Mouse (Mus musculus): ENCODE measurements around the gene Ninj2.

The Ninj2 gene

DNA sequence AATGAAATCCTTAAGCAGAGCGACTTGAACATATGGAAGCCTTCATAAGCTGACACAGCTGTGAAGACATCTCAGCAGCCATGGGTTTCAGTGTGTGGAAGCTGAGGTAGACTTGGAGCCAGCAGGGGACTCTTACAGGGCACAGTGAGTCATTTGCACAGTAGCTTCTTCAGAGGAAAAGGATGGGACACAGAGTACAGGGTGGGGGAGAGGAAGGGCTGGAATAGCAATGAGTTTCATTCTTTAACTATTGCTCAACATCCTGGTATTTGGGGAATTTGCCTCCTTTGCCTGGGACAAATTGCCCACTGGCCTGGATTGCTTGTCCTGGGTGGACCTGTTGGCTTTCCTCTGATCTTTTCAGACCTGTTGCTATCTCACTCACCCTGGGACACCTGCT, 52.3 kb downstream of the Ninj2 start:
- Histone ChIP-seq H3K27me3 (ENCODE audit: control insufficient read depth, insufficient read depth, low read length, poor library complexity, severe bottlenecking) (no peaks in the 10 kb centered on the region), H3K36me3 (ENCODE audit: control insufficient read depth, insufficient read depth, low read length, poor library complexity, severe bottlenecking) (no peaks in the 10 kb centered on the region)
- no peak for DNase-seq (ENCODE audit: low read depth, low spot score)

DNA sequence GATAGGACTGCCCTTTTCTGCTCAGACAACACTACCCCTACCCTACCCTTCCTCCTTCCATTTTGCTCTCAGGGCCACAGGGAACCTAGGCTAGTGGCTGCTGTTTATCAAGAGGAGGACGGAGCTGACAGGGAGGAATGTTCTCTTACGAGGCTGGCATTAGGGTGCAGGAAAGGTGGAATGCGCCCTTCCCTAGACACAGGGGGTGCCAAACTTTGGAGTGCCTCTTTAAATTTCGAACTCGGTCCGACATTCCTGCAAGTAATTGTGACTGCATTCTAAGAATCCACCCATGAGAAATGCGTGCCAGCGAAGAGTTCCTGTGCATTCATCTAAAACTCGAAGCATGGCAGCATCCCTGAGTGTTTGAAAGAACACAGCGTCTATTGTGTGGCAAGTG, 53.5 kb downstream of the Ninj2 start:
- DNase-seq (ENCODE audit: low read depth, low spot score) = no peak
- H3K36me3 ChIP-seq (ENCODE audit: control insufficient read depth, insufficient read depth, low read length, poor library complexity, severe bottlenecking) = no peaks in the 10 kb centered on the region
- H3K27me3 ChIP-seq (ENCODE audit: control insufficient read depth, insufficient read depth, low read length, poor library complexity, severe bottlenecking) = no peaks in the 10 kb centered on the region

DNA sequence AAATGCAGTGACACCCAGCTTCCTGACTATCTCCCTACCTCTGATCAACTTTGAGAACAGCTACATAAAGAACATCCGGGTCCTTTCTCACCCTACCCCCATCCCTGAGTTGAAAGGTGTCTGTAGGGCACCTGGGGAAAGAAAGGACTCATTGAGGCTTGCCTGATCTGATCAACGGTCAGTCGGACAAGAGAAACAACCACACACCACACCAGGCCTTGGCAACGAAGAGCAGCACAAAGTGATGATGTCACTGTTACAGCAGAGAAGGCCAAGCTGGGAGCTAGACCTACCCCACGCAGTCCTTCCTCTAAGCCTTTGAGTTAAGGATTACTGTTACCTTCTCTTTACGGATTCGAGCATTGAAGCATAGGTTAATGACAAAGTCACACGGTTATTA, 54.3 kb downstream of the Ninj2 start:
- DNase-seq (ENCODE audit: low read depth, low spot score) = no peak
- Histone ChIP-seq H3K36me3 (ENCODE audit: control insufficient read depth, insufficient read depth, low read length, poor library complexity, severe bottlenecking) (no peaks in the 10 kb centered on the region), H3K27me3 (ENCODE audit: control insufficient read depth, insufficient read depth, low read length, poor library complexity, severe bottlenecking) (no peaks in the 10 kb centered on the region)

- DNase-seq (ENCODE audit: low read depth, low spot score) = no peak
- H3K36me3 ChIP-seq (ENCODE audit: control insufficient read depth, insufficient read depth, low read length, poor library complexity, severe bottlenecking) = no peaks in the 10 kb centered on the region
- no peaks in the 10 kb centered on the region for H3K27me3 ChIP-seq (ENCODE audit: control insufficient read depth, insufficient read depth, low read length, poor library complexity, severe bottlenecking)
Measured at GRCm38 (mm10) chr6:120148716-120149392, 55.7 kb downstream of the Ninj2 start.

DNA sequence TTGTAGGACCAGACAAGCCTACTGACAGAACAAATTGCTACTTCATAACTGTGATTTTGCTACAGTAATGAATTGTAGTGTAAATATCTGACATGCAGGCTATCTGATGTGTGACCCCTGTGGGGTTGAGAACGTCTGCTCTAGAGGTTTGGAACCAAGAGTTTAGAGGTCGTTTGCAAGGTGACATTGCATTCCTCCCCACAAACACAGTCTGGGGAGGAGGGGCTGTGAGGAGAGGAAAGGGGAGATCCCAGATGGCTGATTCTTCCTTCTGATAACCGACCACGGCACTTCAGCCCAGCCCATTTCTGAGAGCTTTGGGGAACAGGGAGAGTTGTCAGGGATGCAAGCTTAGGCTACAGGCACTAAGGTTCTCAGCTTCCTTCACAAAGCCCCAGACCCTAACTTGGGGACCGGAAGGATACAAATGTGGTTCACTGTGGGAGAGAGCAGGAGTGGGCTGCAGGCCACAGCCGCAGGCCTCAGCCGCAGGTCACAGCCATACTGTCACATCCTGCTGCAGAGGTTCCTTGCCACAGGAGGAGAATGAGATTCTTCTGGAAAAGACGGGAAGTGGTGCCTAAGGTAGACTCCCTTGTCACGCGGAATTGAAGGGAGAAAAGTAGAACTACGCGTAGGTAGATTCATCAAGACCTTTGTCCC, 56.4 kb downstream of the Ninj2 start:
- no peak for DNase-seq (ENCODE audit: low read depth, low spot score)

DNA sequence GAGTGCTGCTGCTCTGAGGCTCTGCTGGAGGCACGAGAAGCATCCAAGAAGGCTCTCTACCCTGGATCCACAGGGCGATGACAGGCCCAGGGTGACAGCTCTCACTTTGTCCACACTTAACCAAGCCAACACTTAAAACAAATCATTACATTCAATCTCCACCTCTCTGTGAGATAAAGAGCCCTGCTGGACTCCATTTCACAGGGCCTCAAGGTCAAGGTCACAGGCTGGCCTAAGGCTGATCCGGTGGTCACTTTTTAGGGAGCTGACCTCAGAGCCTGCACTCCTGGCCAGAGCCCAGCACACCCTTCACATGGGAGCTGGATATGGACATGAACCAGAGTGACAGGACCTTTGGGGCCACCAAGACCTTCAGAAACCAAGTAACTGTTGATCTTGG, 57.1 kb downstream of the Ninj2 start:
- DNase-seq (ENCODE audit: low read depth, low spot score) = no peak
- no peaks in the 10 kb centered on the region for H3K36me3 ChIP-seq (ENCODE audit: control insufficient read depth, insufficient read depth, low read length, poor library complexity, severe bottlenecking)
- no peaks in the 10 kb centered on the region for H3K27me3 ChIP-seq (ENCODE audit: control insufficient read depth, insufficient read depth, low read length, poor library complexity, severe bottlenecking)

More for the DNA sequence above, 56.4 kb downstream of the Ninj2 start:
- H3K27me3 ChIP-seq (ENCODE audit: control insufficient read depth, insufficient read depth, low read length, poor library complexity, severe bottlenecking) = no peaks in the 10 kb centered on the region
- H3K36me3 ChIP-seq (ENCODE audit: control insufficient read depth, insufficient read depth, low read length, poor library complexity, severe bottlenecking) = no peaks in the 10 kb centered on the region

DNA sequence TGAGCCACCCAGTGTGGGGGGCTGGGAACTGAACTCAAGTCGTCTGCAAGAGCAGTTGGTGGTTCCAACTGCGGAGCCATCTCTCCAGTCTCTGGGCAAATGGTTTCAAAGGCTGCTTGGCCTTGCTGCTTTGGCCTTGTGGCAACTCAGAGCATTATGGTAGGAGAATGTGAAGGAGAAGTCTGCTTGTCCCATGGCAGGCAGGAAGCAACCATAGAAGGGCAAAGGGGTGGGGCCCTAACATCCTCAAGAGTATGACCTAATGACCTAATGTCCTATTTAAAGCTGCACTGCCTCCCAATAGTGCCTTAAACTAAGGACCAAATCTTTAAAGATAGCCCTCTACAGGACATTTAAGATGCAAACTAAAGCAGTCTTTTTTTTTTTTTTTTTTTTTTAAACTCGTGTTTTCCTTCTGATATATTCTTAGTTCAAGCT, 58.5 kb downstream of the Ninj2 start:
- DNase-seq (ENCODE audit: low read depth, low spot score) = peak; percentile 89
- no peaks in the 10 kb centered on the region for H3K36me3 ChIP-seq (ENCODE audit: control insufficient read depth, insufficient read depth, low read length, poor library complexity, severe bottlenecking)

DNA sequence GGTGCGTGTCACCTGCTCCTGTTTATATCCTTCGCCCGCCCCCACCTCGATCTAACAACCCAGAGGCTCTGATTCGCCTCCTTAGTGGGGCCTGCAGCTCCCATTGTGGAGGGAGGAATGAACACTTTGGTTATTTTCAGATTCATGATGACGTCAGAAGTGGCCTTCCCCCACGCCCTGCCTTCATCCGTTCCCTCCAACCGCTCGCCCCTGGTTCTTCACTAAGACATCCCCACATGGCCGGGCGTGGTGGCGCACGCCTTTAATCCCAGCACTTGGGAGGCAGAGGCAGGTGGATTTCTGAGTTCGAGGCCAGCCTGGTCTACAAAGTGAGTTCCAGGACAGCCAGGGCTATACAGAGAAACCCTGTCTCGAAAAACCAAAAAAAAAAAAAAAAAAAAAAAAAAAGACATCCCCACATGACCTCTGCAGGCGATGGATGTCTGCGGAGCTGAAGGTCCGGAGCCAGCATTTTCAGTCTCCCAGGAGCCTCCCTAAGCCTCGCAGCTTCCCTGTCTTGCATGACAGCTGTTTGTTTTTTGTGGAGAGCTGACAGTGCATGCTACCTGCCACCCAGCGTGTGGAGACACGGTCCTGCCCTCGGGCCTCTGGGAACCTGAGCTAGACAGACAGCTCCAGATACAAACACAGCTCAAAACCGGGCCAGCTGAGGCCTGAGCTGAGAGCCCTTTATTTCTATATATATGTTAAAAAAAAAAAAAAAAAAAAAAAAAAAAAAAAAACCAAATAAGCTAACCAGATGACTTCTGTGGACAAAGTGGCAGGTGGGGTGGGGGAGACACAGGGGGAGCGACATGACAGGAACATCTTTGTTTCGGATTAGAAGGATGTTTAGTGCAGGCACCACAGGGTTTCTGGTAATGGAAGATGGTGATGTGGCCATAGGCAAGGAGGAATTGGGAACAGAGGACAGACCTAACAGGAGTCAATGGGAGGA, 59.9 kb downstream of the Ninj2 start:
- no peaks in the 10 kb centered on the region for H3K36me3 ChIP-seq (ENCODE audit: control insufficient read depth, insufficient read depth, low read length, poor library complexity, severe bottlenecking)
- no peaks in the 10 kb centered on the region for H3K27me3 ChIP-seq (ENCODE audit: control insufficient read depth, insufficient read depth, low read length, poor library complexity, severe bottlenecking)
- no peak for DNase-seq (ENCODE audit: low read depth, low spot score)

More for the DNA sequence above, 58.5 kb downstream of the Ninj2 start:
- no peaks in the 10 kb centered on the region for H3K27me3 ChIP-seq (ENCODE audit: control insufficient read depth, insufficient read depth, low read length, poor library complexity, severe bottlenecking)

DNA sequence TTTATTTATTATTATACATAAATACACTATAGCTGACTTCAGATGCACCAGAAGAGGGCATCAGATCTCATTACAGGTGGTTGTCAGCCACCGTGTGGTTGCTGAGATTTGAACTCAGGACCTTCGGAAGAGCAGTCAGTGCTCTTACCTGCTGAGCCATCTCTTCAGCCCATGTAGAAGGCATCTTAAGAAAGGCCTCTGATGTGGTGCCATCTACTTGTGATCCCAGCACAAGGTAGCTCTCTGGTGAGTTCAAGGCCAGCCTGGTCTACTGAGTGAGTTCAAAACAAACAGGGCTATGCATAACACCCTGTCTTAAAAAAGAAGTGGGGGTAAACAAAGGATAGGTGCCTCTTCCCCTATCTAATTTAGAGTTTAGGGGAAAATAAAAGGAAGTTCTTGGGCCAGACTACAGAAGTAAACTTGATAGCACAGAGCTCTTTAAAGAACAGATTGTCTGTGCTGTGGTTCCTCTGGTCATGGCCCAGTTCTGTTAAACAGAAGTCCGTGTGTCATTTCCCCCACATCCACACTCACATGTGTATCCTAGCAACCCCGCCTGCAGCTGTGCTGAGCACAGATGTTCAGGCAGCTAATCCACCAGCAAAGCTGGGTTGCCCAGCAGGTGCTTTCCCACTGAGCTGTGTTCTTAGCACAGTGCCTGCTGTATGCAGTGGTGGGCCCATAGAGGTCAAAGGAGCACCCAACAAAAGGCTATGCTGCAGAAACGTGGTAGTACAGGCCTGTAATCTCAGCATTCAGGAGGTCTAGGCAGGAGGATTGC, 61.6 kb downstream of the Ninj2 start:
- no peaks in the 10 kb centered on the region for H3K27me3 ChIP-seq (ENCODE audit: control insufficient read depth, insufficient read depth, low read length, poor library complexity, severe bottlenecking)
- no peaks in the 10 kb centered on the region for H3K36me3 ChIP-seq (ENCODE audit: control insufficient read depth, insufficient read depth, low read length, poor library complexity, severe bottlenecking)
- peak; percentile 84 for DNase-seq (ENCODE audit: low read depth, low spot score)

DNA sequence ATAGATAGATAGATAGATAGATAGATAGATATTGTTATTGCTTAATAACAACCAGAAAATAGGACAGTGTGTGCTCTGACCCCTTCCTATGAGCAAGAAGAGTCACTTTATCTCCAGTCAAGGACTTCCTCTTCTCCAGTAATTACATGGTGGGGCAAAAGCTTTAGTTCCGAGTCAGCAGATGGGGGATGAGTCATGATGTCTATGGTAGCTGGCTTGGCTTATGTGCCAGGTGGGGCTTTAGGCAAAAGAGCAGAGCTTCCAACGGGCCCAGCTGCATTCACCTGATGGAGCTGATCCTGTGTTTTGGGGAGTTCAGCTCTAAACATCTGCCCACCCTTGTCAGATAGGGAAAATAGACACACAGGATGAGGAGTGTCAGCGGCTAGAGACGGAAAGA, 62.4 kb downstream of the Ninj2 start:
- no peaks in the 10 kb centered on the region for H3K27me3 ChIP-seq (ENCODE audit: control insufficient read depth, insufficient read depth, low read length, poor library complexity, severe bottlenecking)
- DNase-seq (ENCODE audit: low read depth, low spot score) = peak; percentile 43
- H3K36me3 ChIP-seq (ENCODE audit: control insufficient read depth, insufficient read depth, low read length, poor library complexity, severe bottlenecking) = no peaks in the 10 kb centered on the region

GRCm38 (mm10) chr6:120157479-120157878, 64.3 kb downstream of the Ninj2 start:
- Histone ChIP-seq H3K27me3 (ENCODE audit: control insufficient read depth, insufficient read depth, low read length, poor library complexity, severe bottlenecking) (no peaks in the 10 kb centered on the region), H3K36me3 (ENCODE audit: control insufficient read depth, insufficient read depth, low read length, poor library complexity, severe bottlenecking) (no peaks in the 10 kb centered on the region)
- DNase-seq (ENCODE audit: low read depth, low spot score) = no peak

DNA sequence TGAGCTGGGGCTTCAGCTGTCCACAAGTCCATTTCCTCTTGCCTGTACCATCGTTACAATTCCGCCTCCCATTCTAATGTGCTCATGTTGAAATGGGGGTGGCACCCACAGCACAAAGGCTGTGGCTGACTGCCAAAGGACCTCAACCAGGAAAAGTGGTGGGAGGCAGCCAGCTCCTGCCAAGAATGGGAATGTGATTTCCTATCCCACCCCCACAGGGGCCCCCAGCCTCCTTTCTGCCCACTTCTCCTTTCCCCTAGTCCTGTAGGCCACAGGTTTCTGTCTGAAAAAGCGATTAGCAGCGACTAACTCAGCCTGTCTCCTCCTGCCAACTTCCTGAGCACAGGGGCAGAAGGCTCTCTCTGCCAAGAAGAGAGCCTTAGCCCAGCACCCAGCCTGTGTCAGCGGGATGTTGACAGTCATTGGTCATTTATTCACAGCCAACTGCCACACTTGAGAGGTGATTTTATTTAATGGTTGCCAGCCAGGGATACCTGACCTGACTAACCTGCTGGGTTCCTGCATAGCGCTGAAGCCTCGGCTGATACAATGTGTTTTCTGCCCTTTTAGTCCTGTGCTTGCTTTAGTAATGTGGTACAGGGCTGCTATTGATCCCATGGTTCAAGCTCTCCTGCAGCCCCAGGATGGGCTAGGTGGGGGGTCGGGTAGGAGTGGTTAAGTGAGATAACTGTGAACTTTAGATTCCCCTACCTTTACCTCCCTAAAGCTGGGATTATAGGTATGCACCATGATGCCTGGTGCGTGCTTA, 66.2 kb downstream of the Ninj2 start:
- DNase-seq (ENCODE audit: low read depth, low spot score) = no peak
- Histone ChIP-seq H3K27me3 (ENCODE audit: control insufficient read depth, insufficient read depth, low read length, poor library complexity, severe bottlenecking) (no peaks in the 10 kb centered on the region), H3K36me3 (ENCODE audit: control insufficient read depth, insufficient read depth, low read length, poor library complexity, severe bottlenecking) (no peaks in the 10 kb centered on the region)

GRCm38 (mm10) chr6:120162928-120163327, 69.8 kb downstream of the Ninj2 start:
- no peaks in the 10 kb centered on the region for H3K27me3 ChIP-seq (ENCODE audit: control insufficient read depth, insufficient read depth, low read length, poor library complexity, severe bottlenecking)
- no peaks in the 10 kb centered on the region for H3K36me3 ChIP-seq (ENCODE audit: control insufficient read depth, insufficient read depth, low read length, poor library complexity, severe bottlenecking)
- DNase-seq (ENCODE audit: low read depth, low spot score) = no peak

DNA sequence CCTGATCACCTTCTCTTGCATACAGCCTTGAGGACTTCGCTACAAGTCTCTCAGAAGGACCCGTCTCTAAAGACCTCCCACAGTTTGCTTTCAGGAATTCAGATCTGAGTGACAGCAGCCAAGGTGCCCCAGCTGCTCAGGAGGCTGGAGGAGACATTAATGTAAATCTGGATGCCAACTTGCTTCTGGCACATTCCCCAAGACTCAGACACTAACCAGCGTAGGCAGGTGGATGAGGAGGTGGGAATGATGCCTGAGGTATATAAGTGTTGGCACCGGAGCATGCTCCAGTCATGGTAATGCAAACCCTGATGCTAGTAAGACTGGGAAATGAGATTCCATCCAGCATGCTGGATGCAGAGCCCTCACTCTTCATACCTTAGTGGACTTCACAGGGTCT, 71.6 kb downstream of the Ninj2 start:
- Histone ChIP-seq H3K36me3 (ENCODE audit: control insufficient read depth, insufficient read depth, low read length, poor library complexity, severe bottlenecking) (no peaks in the 10 kb centered on the region), H3K27me3 (ENCODE audit: control insufficient read depth, insufficient read depth, low read length, poor library complexity, severe bottlenecking) (no peaks in the 10 kb centered on the region)
- DNase-seq (ENCODE audit: low read depth, low spot score) = no peak

Measured in splenic B cell, adult 2 months (primary cell).